Mouse (Mus musculus): ENCODE measurements around the gene Pak4. TPM values are rescaled to one million over a fixed set of nuclear protein-coding genes. Genes with fewer than 3 reads are reported as not detected.
A peak's percentile ranks its signal among the peaks of the same experiment; 100 is the strongest.

Pak4 gene
- 17.9 and 19.2 TPM in 2 replicates for polyA plus RNA-seq (2015; fragmentation: Nextera tagmentation; extraction: Ambion mirVana)

DNA sequence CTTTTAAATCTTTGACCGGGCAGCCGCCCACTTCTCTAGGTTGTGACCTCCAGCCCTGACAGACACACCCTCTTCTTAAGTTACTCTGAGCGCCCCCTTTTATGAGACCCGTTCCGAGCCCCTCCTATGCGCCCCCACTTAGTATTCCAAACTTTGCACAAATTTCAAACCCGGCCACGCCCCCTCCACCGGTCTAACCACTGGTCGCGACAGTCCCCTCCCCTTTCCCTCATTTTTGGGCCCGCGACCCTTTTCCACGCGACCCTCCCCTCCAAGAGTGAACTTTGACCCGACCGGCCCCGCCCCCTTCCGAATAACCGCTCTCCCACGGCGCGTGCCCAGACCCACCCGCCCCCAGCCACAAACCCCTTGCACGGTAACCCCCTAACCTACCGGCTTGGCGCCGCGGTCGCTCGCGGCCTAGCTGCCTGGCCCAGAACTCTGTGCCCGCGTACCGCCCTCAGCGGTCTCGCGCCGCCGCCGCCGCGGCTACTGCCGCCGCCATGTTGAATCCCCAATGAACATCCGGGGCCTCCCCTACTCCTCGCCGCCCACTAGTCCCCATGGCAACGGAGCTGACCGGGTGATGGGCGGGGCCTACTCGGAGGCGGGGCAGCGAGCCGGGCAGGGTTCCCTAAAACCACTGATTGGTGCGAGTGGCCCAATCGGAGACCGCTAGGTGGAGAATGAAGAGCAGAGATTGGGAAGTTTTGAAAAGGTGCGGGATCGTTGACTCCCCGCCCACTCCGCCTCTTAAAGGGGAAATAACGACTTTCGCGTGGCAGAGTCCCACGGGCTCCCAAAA lies at the start of gene Pak4, which contains the start of gene Samd4b:
TSS of gene Pak4 (minus strand) at position 544 of the 805 bp plus-strand sequence.
TSS of gene Samd4b (minus strand) at position 503 of the 805 bp plus-strand sequence.
- Histone ChIP-seq H3K4me3 (replicated peaks) (peak within 1 kb of the TSS; percentile 80), H3K36me3 (replicated peaks) (peaks cover 9% of the 10 kb centered on the region; the same call in 1 of the 2 replicates), H3K4me2 (peak within 1 kb of the TSS; percentile 82), H3K4me1 (replicated peaks) (peaks cover 65% of the 10 kb centered on the region), H3K9me3 (replicated peaks) (no peaks in the 10 kb centered on the region), H3K27ac (replicated peaks) (peak within 1 kb of the TSS; percentile 95), H3K9ac (peak within 1 kb of the TSS; percentile 76), H3K27me3 (no peaks in the 10 kb centered on the region)
- under 1% methylated on average over 66 of the region's 66 CpGs for WGBS (ENCODE audit: insufficient replicate concordance)
- ATAC-seq (ENCODE audit: insufficient read depth) = peak; percentile 82

DNA sequence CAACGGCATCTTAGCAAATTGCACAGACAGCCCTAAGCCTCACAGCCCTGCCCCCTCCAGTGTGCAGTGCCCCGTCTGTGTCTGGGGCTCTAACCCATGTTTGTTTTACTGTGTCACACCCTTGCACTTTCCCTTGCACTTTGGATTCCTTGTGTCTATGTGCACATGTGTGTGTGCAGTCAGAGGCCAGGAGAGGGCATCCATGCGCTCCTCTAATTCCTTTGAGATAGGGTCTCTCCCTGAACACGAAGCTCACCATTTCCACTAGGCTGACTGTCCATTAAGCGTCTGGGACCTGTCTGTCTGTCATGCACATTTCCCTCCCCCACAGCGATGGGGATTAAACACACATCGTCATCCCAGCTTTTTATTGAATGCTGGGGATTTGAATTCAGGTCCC lies 49.0 kb upstream of the Pak4 start:
- H3K4me1 ChIP-seq (replicated peaks) = no peaks in the 10 kb centered on the region
- ATAC-seq (ENCODE audit: insufficient read depth) = no peak
- H3K9ac ChIP-seq = no peak overlapping the region
- no peaks in the 10 kb centered on the region for H3K27me3 ChIP-seq
- no peaks in the 10 kb centered on the region for H3K9me3 ChIP-seq (replicated peaks)
- H3K36me3 ChIP-seq (replicated peaks) = no peaks in the 10 kb centered on the region
- WGBS (ENCODE audit: insufficient replicate concordance) = 38% methylated on average over 7 of the region's 7 CpGs
- H3K27ac ChIP-seq (replicated peaks) = no peak overlapping the region
- H3K4me2 ChIP-seq = no peak overlapping the region
- H3K4me3 ChIP-seq (replicated peaks) = no peak overlapping the region

DNA sequence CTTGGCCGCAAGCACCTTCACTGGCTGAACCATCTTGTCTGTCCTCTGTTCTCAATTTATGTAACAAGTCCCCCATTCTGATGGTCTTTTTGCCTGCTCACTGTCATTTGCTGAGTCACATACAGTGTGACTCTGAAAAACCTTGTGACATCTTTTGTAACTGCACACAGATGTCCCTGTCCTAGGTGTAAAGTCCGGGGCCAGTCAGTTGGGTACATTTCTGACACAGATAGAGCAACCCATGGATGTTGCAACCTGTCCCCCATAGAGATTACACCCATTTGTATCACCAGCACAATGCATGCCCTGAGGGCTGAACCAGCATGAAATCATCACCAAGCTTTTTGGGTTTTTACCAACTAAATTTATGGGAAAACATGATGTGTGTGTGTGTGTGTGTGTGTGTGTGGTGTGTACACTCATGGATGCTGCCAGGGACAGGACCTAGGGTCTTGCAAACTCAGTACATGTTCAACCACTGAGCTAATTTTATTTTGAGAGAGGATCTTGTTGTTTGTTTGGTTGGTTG lies 48.0 kb upstream of the Pak4 start:
- Histone ChIP-seq H3K4me1 (replicated peaks) (no peaks in the 10 kb centered on the region), H3K9ac (no peak overlapping the region), H3K27me3 (no peaks in the 10 kb centered on the region), H3K36me3 (replicated peaks) (no peaks in the 10 kb centered on the region), H3K9me3 (replicated peaks) (no peaks in the 10 kb centered on the region), H3K27ac (replicated peaks) (peak overlapping the region; percentile 39; the same call in 1 of the 2 replicates), H3K4me2 (no peak overlapping the region), H3K4me3 (replicated peaks) (no peak overlapping the region)
- ATAC-seq (ENCODE audit: insufficient read depth) = peak; percentile 77
- 60% methylated on average over 2 of the region's 2 CpGs for WGBS (ENCODE audit: insufficient replicate concordance)

DNA sequence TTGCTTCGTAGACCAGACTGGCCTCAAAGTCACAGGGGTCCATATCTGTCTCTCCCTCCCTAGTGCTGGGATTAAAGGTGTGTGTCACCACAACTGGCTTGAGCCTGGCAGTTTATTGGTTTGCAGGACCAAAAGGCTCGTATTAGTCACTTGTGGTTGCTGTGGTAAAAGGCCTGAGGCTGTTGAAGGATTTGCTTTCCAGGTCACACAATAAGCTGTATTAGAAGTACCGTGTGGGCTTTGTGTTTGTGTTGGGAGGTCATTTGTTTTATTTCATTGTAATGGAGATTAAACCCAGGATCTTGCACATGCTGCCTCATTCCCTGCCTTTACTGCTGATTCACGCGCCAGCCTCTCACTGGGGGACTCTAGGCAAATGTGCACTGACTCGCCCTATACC lies 47.4 kb upstream of the Pak4 start:
- no peaks in the 10 kb centered on the region for H3K9me3 ChIP-seq (replicated peaks)
- H3K4me2 ChIP-seq = no peak overlapping the region
- H3K4me1 ChIP-seq (replicated peaks) = no peaks in the 10 kb centered on the region
- no peak for ATAC-seq (ENCODE audit: insufficient read depth)
- H3K4me3 ChIP-seq (replicated peaks) = no peak overlapping the region
- 0 out of 2 replicates have a peak overlapping the region, but pooled peaks have one; percentile 17 for H3K27ac ChIP-seq (replicated peaks)
- H3K36me3 ChIP-seq (replicated peaks) = no peaks in the 10 kb centered on the region
- 58% methylated on average over 6 of the region's 6 CpGs for WGBS (ENCODE audit: insufficient replicate concordance)
- H3K27me3 ChIP-seq = no peaks in the 10 kb centered on the region
- H3K9ac ChIP-seq = no peak overlapping the region

DNA sequence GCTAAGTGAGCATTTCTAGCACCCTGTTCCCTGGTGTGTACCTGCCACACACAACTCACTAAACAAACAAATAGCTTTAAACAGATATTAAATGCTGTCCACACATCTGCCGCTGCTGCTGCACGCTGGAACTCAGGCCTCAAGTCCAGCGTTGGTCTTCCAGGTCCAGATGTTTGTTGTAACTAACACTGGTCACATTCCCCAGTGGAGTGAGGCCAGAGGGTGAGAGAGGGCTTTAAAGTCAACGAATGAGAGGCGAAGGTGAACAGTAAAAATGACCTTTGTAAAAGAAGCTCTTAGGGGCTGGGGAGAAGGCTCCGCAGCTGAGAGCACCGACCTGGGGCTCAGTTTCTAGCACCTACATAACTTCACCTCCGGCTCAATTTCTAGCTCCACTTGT lies 43.6 kb upstream of the Pak4 start:
- Histone ChIP-seq H3K27ac (replicated peaks) (no peak overlapping the region), H3K4me1 (replicated peaks) (0 out of 2 replicates have a peak, but pooled peaks cover 3% of the 10 kb centered on the region), H3K27me3 (no peaks in the 10 kb centered on the region), H3K9ac (no peak overlapping the region), H3K4me2 (no peak overlapping the region), H3K36me3 (replicated peaks) (no peaks in the 10 kb centered on the region), H3K4me3 (replicated peaks) (no peak overlapping the region), H3K9me3 (replicated peaks) (no peaks in the 10 kb centered on the region)
- no peak for ATAC-seq (ENCODE audit: insufficient read depth)
- WGBS (ENCODE audit: insufficient replicate concordance) = 56% methylated on average over 8 of the region's 8 CpGs

DNA sequence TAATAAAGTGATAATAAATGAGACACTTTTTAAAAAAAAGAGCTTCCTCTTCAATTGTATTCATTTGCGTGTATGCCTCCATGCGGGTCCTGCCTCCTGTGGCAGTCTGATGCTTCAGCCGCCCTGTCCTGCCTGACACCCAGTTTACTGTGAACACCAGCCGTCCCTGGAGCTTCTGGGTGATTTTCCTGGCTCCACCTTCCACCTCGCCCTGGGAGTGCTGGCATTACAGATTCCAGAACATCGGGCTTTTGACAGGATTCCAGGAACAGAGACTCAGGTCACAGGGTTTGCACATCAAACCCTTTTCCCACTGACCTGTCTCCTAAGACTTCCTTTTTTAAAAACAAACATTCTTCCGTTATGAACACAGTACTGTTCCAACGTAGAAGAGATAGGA lies 39.5 kb upstream of the Pak4 start:
- ATAC-seq (ENCODE audit: insufficient read depth) = no peak
- H3K4me1 ChIP-seq (replicated peaks) = 0 out of 2 replicates have a peak, but pooled peaks cover 3% of the 10 kb centered on the region
- H3K4me3 ChIP-seq (replicated peaks) = no peak overlapping the region
- no peaks in the 10 kb centered on the region for H3K36me3 ChIP-seq (replicated peaks)
- H3K4me2 ChIP-seq = no peak overlapping the region
- H3K27ac ChIP-seq (replicated peaks) = no peak overlapping the region
- no peaks in the 10 kb centered on the region for H3K9me3 ChIP-seq (replicated peaks)
- peaks cover 5% of the 10 kb centered on the region for H3K27me3 ChIP-seq
- 8% methylated on average over 8 of the region's 8 CpGs for WGBS (ENCODE audit: insufficient replicate concordance)
- H3K9ac ChIP-seq = no peak overlapping the region

DNA sequence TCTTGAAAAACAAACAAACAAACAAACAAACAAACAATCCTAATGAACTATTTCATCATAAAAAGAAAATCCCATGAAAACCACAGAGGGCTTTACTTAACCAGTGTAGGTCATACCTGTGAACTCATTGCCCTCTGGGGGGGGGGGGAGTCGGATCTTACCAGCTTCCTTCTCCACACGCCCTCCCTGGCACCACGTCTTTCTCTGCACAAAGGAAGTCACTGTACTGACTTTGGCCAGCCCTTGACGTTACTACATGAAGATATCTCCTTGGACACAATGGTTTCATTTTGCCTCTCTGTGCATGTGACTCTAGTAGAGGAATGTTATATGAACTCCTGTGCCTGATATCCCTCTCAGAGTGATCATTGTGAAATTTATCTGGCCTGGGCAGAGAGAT lies 36.1 kb upstream of the Pak4 start:
- 0 out of 2 replicates have a peak, but pooled peaks cover 3% of the 10 kb centered on the region for H3K4me1 ChIP-seq (replicated peaks)
- H3K27me3 ChIP-seq = peaks cover 34% of the 10 kb centered on the region
- H3K4me3 ChIP-seq (replicated peaks) = no peak overlapping the region
- 18% methylated on average over 4 of the region's 4 CpGs for WGBS (ENCODE audit: insufficient replicate concordance)
- no peak overlapping the region for H3K4me2 ChIP-seq
- ATAC-seq (ENCODE audit: insufficient read depth) = no peak
- H3K27ac ChIP-seq (replicated peaks) = no peak overlapping the region
- no peaks in the 10 kb centered on the region for H3K36me3 ChIP-seq (replicated peaks)
- no peak overlapping the region for H3K9ac ChIP-seq
- no peaks in the 10 kb centered on the region for H3K9me3 ChIP-seq (replicated peaks)

DNA sequence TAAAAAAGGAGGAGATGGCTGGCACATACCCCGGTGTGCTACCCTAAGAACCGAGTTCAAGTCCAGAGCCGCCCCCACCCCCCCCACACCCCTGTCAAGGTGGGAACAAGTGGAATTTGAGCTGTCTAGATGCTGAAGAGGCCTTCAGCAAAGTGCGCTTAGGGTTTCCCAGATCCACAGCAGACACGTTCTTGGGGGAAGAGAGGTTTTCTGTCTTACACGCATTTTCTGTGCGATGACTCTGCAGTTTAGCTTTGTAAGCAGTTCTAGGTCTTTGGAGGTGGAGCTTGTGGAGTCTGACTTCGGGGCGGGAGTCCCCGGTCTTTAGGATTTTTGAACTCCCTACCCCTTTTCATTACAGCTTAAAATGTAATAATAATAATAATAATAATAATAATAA lies 33.1 kb upstream of the Pak4 start, which contains the start of gene Acp7:
TSS of gene Acp7 (minus strand) at position 260 of the 400 bp plus-strand sequence.
- no peak within 1 kb of the TSS for H3K27ac ChIP-seq (replicated peaks)
- H3K36me3 ChIP-seq (replicated peaks) = no peaks in the 10 kb centered on the region
- no peak for ATAC-seq (ENCODE audit: insufficient read depth)
- H3K9me3 ChIP-seq (replicated peaks) = no peaks in the 10 kb centered on the region
- 18% methylated on average over 10 of the region's 10 CpGs for WGBS (ENCODE audit: insufficient replicate concordance)
- peaks cover 49% of the 10 kb centered on the region for H3K27me3 ChIP-seq
- no peaks in the 10 kb centered on the region for H3K4me1 ChIP-seq (replicated peaks)
- no peak within 1 kb of the TSS for H3K9ac ChIP-seq
- H3K4me3 ChIP-seq (replicated peaks) = no peak within 1 kb of the TSS
- peak within 1 kb of the TSS; percentile 10; the same call in 1 of the 2 replicates for H3K4me2 ChIP-seq

DNA sequence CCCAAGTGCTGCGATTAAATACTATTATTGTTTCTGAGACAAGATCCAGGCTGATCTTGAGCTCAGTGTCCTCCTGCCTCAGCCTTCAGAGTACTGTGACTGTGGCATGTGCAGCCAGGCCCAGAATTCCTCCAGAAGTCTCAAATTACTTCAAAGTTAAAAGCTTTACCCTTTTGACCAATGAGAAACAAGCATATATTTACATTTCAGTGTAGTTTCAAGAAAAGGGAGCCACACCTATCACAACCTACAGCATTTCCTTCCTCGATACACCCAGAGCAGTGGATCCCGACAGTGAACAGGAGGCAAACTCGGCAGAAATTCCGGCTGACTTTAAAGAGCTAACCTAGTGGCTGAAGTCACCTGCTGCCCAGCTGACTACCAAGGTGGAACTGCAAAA lies 26.8 kb upstream of the Pak4 start:
- Histone ChIP-seq H3K36me3 (replicated peaks) (no peaks in the 10 kb centered on the region), H3K27ac (replicated peaks) (no peak overlapping the region), H3K9ac (no peak overlapping the region), H3K4me2 (no peak overlapping the region), H3K4me1 (replicated peaks) (no peaks in the 10 kb centered on the region), H3K9me3 (replicated peaks) (no peaks in the 10 kb centered on the region), H3K4me3 (replicated peaks) (no peak overlapping the region), H3K27me3 (peaks cover 21% of the 10 kb centered on the region)
- no peak for ATAC-seq (ENCODE audit: insufficient read depth)
- 49% methylated on average over 5 of the region's 5 CpGs for WGBS (ENCODE audit: insufficient replicate concordance)

DNA sequence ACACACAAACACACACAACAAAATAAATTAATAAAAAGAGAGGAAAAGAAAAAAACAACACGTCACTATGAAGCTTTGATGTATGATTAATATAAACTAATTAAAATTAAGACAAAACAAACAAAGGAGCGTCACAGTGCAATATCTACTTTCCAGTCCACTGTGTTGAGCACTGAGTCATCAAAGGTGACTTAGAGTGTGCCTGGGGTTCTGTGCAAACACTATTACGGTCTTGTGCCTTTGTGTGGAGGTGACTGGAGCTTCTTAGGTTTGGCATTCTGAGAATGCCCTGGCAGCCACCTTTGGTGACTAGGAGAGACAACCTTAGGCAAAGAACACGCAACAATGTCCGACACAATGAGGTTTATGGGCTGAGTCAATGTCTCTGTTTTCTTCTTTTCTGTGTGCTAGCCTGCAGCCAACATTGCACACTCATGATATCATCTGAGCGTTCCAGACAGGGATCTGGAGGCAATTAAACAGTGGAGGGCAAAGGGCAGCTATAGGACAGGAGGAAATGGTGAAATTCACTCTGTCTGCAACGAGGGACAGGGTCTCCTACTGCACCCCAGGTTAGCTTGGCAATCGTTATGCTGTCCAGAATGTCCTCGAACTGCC lies 21.2 kb upstream of the Pak4 start:
- ATAC-seq (ENCODE audit: insufficient read depth) = no peak
- H3K27me3 ChIP-seq = no peaks in the 10 kb centered on the region
- H3K27ac ChIP-seq (replicated peaks) = no peak overlapping the region
- 43% methylated on average over 9 of the region's 9 CpGs for WGBS (ENCODE audit: insufficient replicate concordance)
- no peak overlapping the region for H3K4me3 ChIP-seq (replicated peaks)
- H3K36me3 ChIP-seq (replicated peaks) = no peaks in the 10 kb centered on the region
- no peak overlapping the region for H3K4me2 ChIP-seq
- H3K4me1 ChIP-seq (replicated peaks) = no peaks in the 10 kb centered on the region
- H3K9me3 ChIP-seq (replicated peaks) = no peaks in the 10 kb centered on the region
- no peak overlapping the region for H3K9ac ChIP-seq

DNA sequence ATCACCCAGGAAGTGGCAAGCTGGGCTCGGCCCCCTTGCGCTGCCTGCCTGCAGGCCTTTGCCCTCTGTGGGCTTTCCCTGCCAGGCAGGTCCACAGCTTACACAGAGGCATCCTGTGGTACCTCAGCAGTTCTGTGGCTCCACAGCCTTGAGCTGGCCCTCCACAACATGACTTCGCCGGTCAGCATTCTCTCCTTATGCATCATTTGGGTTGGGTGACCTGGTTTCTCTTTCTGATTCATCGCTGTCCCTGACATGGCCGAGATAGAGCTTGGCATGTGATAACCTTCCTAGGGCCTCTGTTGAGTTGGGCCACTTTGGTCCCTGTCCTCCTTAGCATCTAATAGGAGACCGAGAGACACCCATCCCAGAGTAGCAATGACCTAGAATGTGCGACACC lies 8.0 kb upstream of the Pak4 start:
- WGBS (ENCODE audit: insufficient replicate concordance) = 72% methylated on average over 8 of the region's 8 CpGs
- no peaks in the 10 kb centered on the region for H3K9me3 ChIP-seq (replicated peaks)
- no peaks in the 10 kb centered on the region for H3K27me3 ChIP-seq
- H3K4me1 ChIP-seq (replicated peaks) = peaks cover 6% of the 10 kb centered on the region
- H3K9ac ChIP-seq = no peak overlapping the region
- no peaks in the 10 kb centered on the region for H3K36me3 ChIP-seq (replicated peaks)
- H3K27ac ChIP-seq (replicated peaks) = no peak overlapping the region
- ATAC-seq (ENCODE audit: insufficient read depth) = no peak
- H3K4me3 ChIP-seq (replicated peaks) = no peak overlapping the region
- no peak overlapping the region for H3K4me2 ChIP-seq
